Mouse (Mus musculus): ENCODE data around the gene Tmem262.

Tmem262 gene

DNA sequence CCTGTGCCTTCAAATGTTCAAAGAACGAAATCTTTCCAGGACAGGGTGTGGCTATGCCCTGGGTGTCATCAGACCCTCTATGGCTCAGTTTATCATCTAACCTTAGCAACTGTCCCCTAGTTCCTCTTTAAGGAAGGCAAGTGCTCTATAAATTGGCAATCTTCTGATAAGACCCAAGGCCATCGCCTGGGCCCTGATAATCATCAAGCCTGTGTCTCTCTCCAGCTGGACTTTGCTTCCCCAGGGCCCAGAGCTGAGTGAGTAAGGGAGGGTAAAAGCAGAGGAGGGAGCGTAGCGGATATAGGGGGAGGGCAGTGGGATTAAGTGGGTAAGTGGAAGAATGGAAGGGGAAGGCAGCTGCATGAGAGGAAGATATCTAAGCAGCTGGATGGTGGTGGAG lies 24.6 kb downstream of the Tmem262 start:
- DNase-seq, result no peak

DNA sequence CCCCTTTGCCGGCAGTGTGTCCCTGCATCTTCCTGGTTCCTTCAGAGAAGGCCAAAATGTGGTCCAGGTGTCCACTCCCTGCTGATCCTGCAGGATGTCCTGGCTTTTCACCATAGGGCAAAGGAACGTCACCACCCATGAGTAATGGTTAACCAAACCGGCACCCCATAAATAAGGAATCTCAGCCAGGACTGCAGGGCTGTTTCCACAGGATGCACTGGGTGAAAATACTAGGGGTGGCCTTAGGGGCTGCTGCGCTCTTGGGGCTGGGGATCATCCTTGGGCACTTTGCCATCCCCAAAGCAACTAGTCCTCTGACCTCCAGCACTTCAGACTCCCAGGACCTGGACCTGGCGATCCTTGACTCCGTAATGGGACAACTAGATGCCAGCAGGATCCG lies 25.8 kb downstream of the Tmem262 start, which contains the start of gene Naaladl1:
Naaladl1 (plus strand) TSS at position 197 of the 400 bp plus-strand sequence.
- no peak for DNase-seq

DNA sequence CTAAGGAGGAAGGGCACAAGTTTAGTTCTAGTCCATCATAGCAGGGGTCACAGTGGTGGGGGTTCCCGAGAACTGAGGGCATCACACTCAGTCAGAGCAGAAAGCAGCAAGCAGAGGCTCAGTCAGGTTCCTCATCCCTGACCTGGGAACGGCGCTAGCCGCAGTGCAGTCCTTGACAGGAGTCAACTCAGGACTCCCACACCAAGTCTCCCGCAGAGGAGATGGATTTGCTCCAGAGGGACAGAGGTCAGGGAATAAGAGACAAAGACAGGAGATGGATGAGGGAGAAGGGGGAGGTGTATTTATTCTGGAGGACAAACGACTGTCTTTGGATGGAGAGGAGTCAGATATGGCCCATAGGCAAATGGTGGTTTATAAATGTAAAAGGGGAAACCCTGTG lies 33.3 kb downstream of the Tmem262 start:
- no peak for DNase-seq

- no peak for DNase-seq
These were observed 36.4 kb downstream of the Tmem262 start for GRCm38 (mm10) chr19:6116113-6116850.

DNA sequence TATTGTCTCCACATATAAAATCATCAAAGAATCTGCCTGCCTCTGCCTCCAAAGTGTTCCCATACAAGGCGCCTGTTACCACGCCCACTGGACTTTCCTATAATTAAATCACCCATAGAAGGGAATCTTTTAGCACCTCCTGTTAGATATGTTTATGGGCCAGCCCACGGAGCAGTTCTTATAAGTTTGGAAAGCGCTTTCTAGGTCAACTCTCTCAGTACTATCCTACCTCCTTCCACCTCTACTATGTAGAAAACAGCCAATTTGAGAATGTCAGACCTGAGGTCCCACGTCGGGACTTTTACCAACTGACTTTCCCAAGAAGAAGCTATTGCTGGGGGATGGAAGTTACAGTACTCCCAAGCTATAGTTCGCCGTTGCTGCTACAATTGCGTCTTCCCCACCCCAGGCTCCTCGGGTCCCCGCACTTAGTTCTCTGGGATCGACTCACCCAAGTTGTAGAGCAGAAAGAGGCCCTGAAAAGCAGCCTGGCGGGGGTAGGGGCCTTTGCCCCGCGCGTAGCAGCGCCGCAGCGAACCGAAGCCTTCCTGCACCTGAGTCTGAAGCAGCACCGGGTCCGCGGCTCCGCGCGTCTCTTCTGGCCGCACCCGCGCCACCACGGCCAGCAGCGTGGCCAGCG lies 37.6 kb downstream of the Tmem262 start:
- DNase-seq, result no peak

DNA sequence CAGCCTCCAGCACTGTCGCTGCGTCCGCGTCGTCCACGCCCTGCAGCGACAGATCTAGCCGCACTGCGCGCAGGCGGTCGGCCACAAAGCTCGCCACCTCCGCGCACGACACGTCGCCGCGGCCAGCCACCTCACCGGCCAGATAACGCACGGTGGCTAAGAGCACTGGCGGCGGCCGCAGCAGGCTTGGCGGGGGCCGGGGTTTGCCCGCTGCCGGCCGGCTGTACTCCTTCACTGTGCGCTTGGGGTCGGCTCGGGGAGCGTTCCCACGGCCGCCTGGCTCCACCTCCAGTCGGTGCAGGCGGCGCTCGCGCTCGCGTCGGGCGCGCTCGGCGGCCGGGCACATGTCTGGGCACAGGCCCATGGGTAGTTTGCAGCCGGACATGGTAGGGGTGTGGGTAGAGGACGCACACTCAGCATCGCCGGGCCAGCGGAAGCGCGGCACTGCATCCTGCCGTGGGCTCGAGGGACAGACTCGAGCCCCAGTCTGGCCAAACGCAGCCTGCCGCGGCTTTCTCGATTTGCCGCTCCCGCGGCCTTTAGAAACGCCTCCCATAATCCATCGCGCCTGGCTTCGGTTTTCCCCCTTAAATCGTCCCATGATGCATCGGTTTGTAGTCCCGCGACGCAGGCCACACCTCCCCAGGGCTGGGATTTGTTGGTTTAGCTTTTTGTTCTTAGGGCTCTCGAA lies 38.3 kb downstream of the Tmem262 start, which contains the start of gene Sac3d1:
Sac3d1 (minus strand) TSS at position 665 of the 691 bp plus-strand sequence.
- peak; percentile 83 for DNase-seq

GRCm38 (mm10) chr19:6118677-6119185 lies 38.9 kb downstream of the Tmem262 start:
- no peak for DNase-seq

GRCm38 (mm10) chr19:6121761-6122160 lies 41.9 kb downstream of the Tmem262 start:
- no peak for DNase-seq

- DNase-seq, result no peak
These were observed 43.5 kb downstream of the Tmem262 start for GRCm38 (mm10) chr19:6123330-6123729.

GRCm38 (mm10) chr19:6124898-6125297 lies 45.1 kb downstream of the Tmem262 start:
- DNase-seq, result no peak

- DNase-seq, result peak; percentile 65
These were observed 46.5 kb downstream of the Tmem262 start for GRCm38 (mm10) chr19:6126289-6126688.

DNA sequence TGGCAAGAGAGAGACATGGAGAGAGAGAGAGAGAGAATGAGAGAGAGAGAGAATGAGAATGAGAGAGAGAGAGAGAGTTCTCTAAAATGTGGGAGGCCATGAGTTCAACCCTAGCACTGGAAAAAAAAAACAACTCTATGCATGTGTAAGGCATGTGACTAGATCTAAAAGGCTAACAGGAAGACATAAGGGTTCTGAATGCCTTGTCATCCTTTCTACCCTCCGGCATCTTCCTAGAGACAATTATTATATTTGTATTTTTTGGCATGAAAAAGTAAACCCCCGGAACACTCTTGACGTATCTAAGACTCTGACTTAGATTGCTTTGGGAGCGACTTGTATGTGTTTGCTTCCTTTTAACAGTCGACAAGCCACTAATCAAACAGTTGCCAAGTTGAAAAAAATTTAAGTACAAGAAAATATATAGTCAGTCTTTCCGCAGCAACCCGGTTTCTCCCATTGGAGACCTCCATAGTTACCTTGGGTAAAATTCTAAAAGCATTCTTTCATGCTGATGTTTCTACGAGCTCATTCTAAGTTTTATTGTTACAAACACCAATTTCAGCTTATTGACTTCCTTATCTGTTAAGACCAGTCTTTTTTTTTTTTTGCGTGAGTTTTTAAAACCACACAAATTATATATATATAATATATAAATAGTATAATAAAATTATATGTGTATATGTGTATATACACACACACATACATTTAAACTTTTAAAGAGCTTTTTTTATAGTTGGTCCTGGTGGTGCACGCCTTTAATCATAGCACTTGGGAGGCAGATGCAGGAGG lies 47.2 kb downstream of the Tmem262 start:
- no peak for DNase-seq

GRCm38 (mm10) chr19:6127760-6128341 lies 48.0 kb downstream of the Tmem262 start, which contains the start of gene Snx15:
Gene Snx15, minus strand, starts transcription at chr19:6128304.
- peak; percentile 96 for DNase-seq

Data from cerebellum, adult 8-10 months (tissue).